Mouse (Mus musculus) kidney, postnatal 10 days (tissue): ENCODE data around the gene Olfr1259.
"Not testable (repeated sequence)": the region's sequence is repeated elsewhere in the genome, so short reads cannot be mapped to it uniquely, and the experiment has no call there.

ENCODE experiments used
- DNase-seq: peaks from one replicate; pipeline ENCODE4 v3.0.0; 2021; ENCODE audit warnings: mixed read lengths

Gene Olfr1259

DNA sequence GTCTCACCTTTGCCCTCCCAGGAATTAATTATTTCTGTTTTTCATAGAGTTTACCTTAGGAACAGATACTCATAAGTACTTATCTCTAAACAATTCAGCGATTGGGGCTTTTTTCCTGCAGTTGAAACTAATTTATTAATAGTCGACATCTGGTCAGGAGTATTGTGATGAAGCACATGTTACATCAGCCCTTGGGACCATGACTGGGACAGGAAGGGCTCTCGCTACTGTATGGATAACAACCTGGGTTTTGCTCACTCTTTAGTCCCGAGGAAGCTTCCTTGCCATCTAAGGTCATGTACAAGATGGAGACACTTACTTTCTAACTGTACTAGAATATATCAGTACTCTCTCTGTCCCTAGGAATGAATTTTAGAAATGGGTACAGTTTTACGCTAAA is at the start of gene Olfr1259:
Gene Olfr1259 (minus strand): TSS at position 101 of the 400 bp plus-strand sequence.
- DNase-seq: no peak

DNA sequence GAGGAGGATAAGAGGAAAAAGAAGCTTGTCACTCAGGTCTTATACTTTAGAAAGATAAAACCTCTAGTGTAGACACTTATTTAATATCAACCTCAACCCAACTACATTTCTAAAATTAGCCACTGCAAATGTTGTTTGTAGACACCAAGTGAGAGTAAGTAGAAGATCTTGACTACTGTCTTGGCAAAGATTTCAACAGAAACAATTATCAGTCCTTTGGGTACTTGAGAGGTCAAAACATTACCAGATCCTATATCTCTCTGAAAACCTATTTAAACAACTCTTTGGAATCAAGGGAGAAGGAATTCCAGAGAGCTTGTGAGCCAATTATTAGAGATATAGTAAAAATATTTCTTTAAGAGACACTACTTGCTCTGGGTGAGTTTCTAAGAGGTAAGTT is 42.5 kb upstream of the Olfr1259 start, which contains the start of gene Olfr1261:
Gene Olfr1261 (plus strand): TSS at position 301 of the 400 bp plus-strand sequence.
- no peak for DNase-seq

DNA sequence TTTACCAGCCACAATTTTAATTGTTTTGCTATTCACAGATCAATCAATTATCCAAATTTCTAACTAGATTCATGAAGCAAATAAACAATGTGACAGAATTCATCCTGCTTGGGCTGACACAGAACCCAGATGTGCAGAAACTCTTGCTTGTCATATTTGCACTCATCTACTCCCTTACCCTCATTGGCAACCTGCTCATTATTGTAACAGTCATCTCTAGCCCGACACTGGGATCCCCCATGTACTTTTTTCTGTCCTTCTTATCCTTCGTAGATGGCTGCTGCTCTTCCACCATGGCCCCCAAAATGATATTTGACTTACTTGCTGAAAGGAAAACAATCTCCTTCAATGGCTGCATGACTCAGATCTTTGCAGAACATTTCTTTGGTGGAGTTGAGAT is 29.2 kb upstream of the Olfr1259 start:
- no peak for DNase-seq

DNA sequence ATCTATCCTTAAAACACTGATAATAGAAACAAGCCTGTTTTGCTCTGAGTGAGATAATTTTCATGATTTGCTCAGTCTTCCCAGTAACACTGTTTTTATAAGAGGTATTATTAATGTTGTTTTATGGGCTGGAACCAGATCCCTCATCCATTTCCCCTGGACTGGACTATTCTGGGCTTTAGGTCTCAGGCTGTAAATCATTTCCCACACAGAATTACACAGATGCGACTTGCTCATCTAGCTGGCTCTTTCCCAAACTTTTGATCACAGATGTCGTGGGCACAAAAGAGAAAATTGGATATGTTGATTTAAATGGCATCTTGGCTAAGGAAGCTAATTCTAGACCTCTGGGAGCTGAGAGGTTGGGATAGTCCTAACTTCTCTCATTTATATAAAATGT is 25.7 kb upstream of the Olfr1259 start, which contains the start of gene Olfr1260:
Gene Olfr1260 (plus strand): TSS at position 157 of the 400 bp plus-strand sequence.
- DNase-seq: no peak

DNA sequence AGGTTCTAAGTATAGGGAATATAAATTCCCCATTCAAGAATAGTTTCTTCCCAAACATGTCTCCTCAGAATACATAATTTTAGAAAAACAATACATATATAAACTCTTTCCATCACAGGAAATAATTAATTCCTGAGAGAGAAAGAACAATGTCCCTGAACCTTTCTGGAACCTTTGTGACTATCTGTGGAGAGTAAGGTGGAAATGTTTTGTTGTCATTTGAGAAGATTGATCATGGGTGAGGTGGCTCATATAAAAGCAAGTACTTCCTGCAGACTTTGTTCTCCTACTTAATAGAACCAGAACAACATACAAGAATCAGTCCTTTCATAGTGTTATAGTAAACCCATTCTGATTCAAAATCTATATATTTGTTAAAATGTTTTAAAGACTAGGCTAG is 21.5 kb downstream of the Olfr1259 start, which contains the start of gene Olfr1258:
Gene Olfr1258 (plus strand): TSS at position 301 of the 400 bp plus-strand sequence.
- no peak for DNase-seq

DNA sequence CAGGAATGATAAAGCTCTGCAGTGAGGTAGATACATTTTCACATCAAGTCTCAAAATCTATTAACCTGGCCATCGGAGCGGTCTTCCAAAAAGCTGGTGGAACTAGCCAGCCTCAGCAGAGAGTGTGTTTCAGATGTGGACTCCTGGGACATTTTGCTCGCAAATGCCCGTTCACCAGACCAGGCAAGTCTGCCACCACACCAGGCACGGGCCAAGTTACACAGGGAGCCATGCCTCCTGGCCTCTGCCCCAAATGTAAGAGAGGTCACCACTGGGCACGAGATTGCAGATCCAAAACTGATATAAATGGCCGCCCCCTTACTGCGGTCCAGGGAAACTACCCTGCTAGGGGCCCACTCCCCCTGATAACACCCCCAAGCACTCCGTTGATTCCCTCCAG is 35.8 kb downstream of the Olfr1259 start:
- DNase-seq: not testable (repeated sequence)
